Mouse (Mus musculus) heart, embryonic 14.5 days (tissue): Measurements from ENCODE around the gene Glud1. TPM values are rescaled to one million over a fixed set of nuclear protein-coding genes. Genes with fewer than 3 reads are reported as not detected.

Experiments used
- ATAC-seq: fragments of 200-750 bp; cut with Nextera tagmentation; 2 replicates; pipeline ENCODE4 v1.8.0; 2017; ENCODE audit warnings: low read depth, moderate TSS enrichment; ENCODE audit not compliant: insufficient number of reproducible peaks, insufficient read depth, low FRiP score
- H3K27ac ChIP-seq, 2 experiments: fragments of 200-500 bp in 1 of 2; fragments of 300-500 bp in 1 of 2; sonication (generic) in 1 of 2; replicated peaks in 1 of 2; 2 replicates each; pipeline ENCODE4 v1.5.1; 2012 to 2014; ENCODE audit warnings: low read depth in 2 of 2, low read length in 2 of 2, control low read depth in 1 of 2, mild to moderate bottlenecking in 1 of 2, mixed read lengths in 1 of 2; ENCODE audit not compliant: control insufficient read depth in 1 of 2, insufficient read depth in 1 of 2
- H3K27me3 ChIP-seq: fragments of 300-500 bp; sonication (generic); 2 replicates; pipeline ENCODE4 v1.6.1; 2014; ENCODE audit warnings: mild to moderate bottlenecking, low read length, control low read depth; ENCODE audit not compliant: control insufficient read depth, insufficient read depth
- H3K36me3 ChIP-seq: fragments of 300-500 bp; sonication (generic); 2 replicates; pipeline ENCODE4 v1.6.1; 2014; ENCODE audit warnings: mild to moderate bottlenecking, control low read depth, low read length, mixed read lengths; ENCODE audit not compliant: control insufficient read depth, insufficient read depth
- H3K4me1 ChIP-seq, 2 experiments: fragments of 200-500 bp in 1 of 2; fragments of 300-500 bp in 1 of 2; sonication (generic) in 1 of 2; 2 replicates each; pipeline ENCODE4 v1.6.1; 2012 to 2014; ENCODE audit warnings: low read length in 2 of 2, control low read depth in 1 of 2, mixed read lengths in 1 of 2; ENCODE audit not compliant: control insufficient read depth in 2 of 2, insufficient read depth in 2 of 2
- H3K4me2 ChIP-seq: fragments of 300-500 bp; sonication (generic); 2 replicates; pipeline ENCODE4 v1.6.1; 2014; ENCODE audit warnings: mild to moderate bottlenecking, low read length
- H3K4me3 ChIP-seq, 2 experiments: fragments of 200-500 bp in 1 of 2; fragments of 300-500 bp in 1 of 2; sonication (generic) in 1 of 2; 2 replicates each; pipeline ENCODE4 v1.5.1; 2012 to 2014; ENCODE audit warnings: low read length in 2 of 2, mild to moderate bottlenecking in 2 of 2, control low read depth in 1 of 2, low read depth in 1 of 2, moderate library complexity in 1 of 2; ENCODE audit not compliant: control insufficient read depth in 1 of 2, insufficient read depth in 1 of 2
- H3K9ac ChIP-seq: fragments of 300-500 bp; sonication (generic); 2 replicates; pipeline ENCODE4 v1.6.1; 2014; ENCODE audit warnings: mild to moderate bottlenecking, low read length
- H3K9me3 ChIP-seq: fragments of 300-500 bp; sonication (generic); 2 replicates; pipeline ENCODE4 v1.6.1; 2016; ENCODE audit warnings: low read length, control low read depth; ENCODE audit not compliant: control insufficient read depth
- WGBS: fragments of 180-500 bp; shearing (Covaris S2); extraction: QIAGEN DNeasy Blood & Tissue Kit; methylation state at CpG from one replicate; pipeline ENCODE4 v1.1.7; 2014; 5-methylcytosine and 5-hydroxymethylcytosine counted together
- polyA plus RNA-seq: library from polyadenylated mRNA; unstranded; fragments of >200 nt; fragmentation: Nextera tagmentation; extraction: Ambion mirVana; gene quantifications from 2 replicates; pipeline ENCODE4 v1.2.1, GENCODE M21; 2014

Glud1 gene
- polyA plus RNA-seq, 1 experiment from 2014 or later, result 68.0 TPM

GRCm38 (mm10) chr14:34382921-34383704, 72.6 kb downstream of the Glud1 start:
- H3K27ac ChIP-seq, result no peak overlapping the region
- no peaks in the 10 kb centered on the region for H3K9me3 ChIP-seq
- no peak overlapping the region for H3K4me3 ChIP-seq
- no peaks in the 10 kb centered on the region for H3K36me3 ChIP-seq
- no peaks in the 10 kb centered on the region for H3K27me3 ChIP-seq
- H3K9ac ChIP-seq, result no peak overlapping the region
- H3K4me1 ChIP-seq, result peaks cover 12 to 14% of the 10 kb centered on the region in 2 experiments
- ATAC-seq, result no peak
- H3K4me2 ChIP-seq, result no peak overlapping the region
- 84% methylated on average over 9 of the region's 9 CpGs for WGBS

DNA sequence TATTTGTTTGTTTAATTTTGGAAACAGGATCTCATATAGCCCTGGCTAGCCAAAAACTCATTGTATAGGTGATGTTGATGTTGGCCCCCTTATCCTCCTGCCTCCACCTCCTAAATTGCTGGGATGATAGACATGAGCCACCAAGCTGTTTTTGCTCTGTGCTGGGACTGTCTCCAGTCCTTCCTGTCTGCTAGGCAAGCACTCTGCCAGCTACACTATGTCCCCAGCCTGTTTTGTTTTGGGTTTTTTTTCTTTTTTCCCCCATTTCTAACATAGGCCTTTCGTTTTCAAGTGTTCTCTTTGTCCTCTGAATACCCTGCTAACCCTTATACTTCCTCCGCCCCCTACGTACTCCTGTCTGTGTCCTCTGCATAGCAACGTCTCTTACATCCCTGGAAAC, 82.8 kb downstream of the Glud1 start:
- 59% methylated on average over 4 of the region's 4 CpGs for WGBS

More for the DNA sequence above, 82.8 kb downstream of the Glud1 start:
- H3K4me2 ChIP-seq, result no peak overlapping the region
- H3K4me1 ChIP-seq, result 0 out of 4 replicates have a peak, but pooled peaks cover 0 to 3% of the 10 kb centered on the region in 2 experiments
- peaks cover 17% of the 10 kb centered on the region for H3K36me3 ChIP-seq
- no peak overlapping the region for H3K9ac ChIP-seq
- no peak overlapping the region for H3K27ac ChIP-seq
- no peaks in the 10 kb centered on the region for H3K27me3 ChIP-seq
- no peak for ATAC-seq
- no peak overlapping the region for H3K4me3 ChIP-seq
- H3K9me3 ChIP-seq, result 0 out of 2 replicates have a peak, but pooled peaks cover 2% of the 10 kb centered on the region

Other genes starting within 250 kb of the Glud1 start
- gene Anxa8, start 224.7 kb upstream of the Glud1 start, polyA plus RNA-seq, result 1.2 TPM in 2 replicates
- not detected in 2 replicates for gene A630023A22Rik, start 208.0 kb upstream of the Glud1 start, polyA plus RNA-seq
- 0.05 and 0.16 TPM in 2 replicates for gene Npy4r, start 158.2 kb upstream of the Glud1 start, polyA plus RNA-seq
- gene Gprin2, start 109.1 kb upstream of the Glud1 start, polyA plus RNA-seq, result 0.08 and 0.20 TPM in 2 replicates
- gene Syt15, start 91.1 kb upstream of the Glud1 start, polyA plus RNA-seq, result 0.13 and 0.23 TPM in 2 replicates
- 7.1 and 7.3 TPM in 2 replicates for gene Shld2, start 234 bp upstream of the Glud1 start, polyA plus RNA-seq
- gene Fam25c, start 44.7 kb downstream of the Glud1 start, polyA plus RNA-seq, result not detected in 2 replicates
- 2.0 and 4.3 TPM in 2 replicates for gene Sncg, start 64.1 kb downstream of the Glud1 start, polyA plus RNA-seq
- 28.8 and 31.7 TPM in 2 replicates for gene Mmrn2, start 64.7 kb downstream of the Glud1 start, polyA plus RNA-seq
- 44.2 and 49.0 TPM in 2 replicates for gene Bmpr1a, start 192.6 kb downstream of the Glud1 start, polyA plus RNA-seq
- not detected in 2 replicates for gene 9230112D13Rik, start 212.1 kb downstream of the Glud1 start, polyA plus RNA-seq